Mouse (Mus musculus) ES-Bruce4 (cell line): ENCODE measurements around the gene Blvrb. TPM values are rescaled to one million over a fixed set of nuclear protein-coding genes. Genes with fewer than 3 reads are reported as not detected.

Source experiments
- H3K27ac ChIP-seq: 2 replicates; pipeline ENCODE4 v1.5.1; 2012; ENCODE audit warnings: low read length, inconsistent platforms; ENCODE audit not compliant: insufficient read depth
- H3K27me3 ChIP-seq: 2 replicates; pipeline ENCODE4 v1.6.1; 2012; ENCODE audit warnings: mild to moderate bottlenecking, low read length, inconsistent platforms; ENCODE audit not compliant: control insufficient read depth, poor library complexity, insufficient read depth, severe bottlenecking
- H3K36me3 ChIP-seq: 2 replicates; pipeline ENCODE4 v1.6.1; 2012; ENCODE audit warnings: inconsistent platforms, mild to moderate bottlenecking, low read length, moderate library complexity; ENCODE audit not compliant: control insufficient read depth, poor library complexity, insufficient read depth, severe bottlenecking
- H3K4me1 ChIP-seq: one replicate; pipeline ENCODE4 v1.8.1; 2011; ENCODE audit warnings: low read length; ENCODE audit not compliant: control insufficient read depth, insufficient read depth
- H3K4me3 ChIP-seq: 2 replicates; pipeline ENCODE4 v1.5.1; 2011; ENCODE audit warnings: low read depth, mild to moderate bottlenecking, low read length
- H3K9ac ChIP-seq: 2 replicates; pipeline ENCODE4 v1.6.1; 2012; ENCODE audit warnings: low read depth, mild to moderate bottlenecking, inconsistent platforms; ENCODE audit not compliant: poor library complexity, severe bottlenecking
- H3K9me3 ChIP-seq: replicated peaks from 2 replicates; pipeline ENCODE4 v1.6.1; 2012; ENCODE audit warnings: mild to moderate bottlenecking, low read length, inconsistent platforms; ENCODE audit not compliant: control insufficient read depth, poor library complexity, insufficient read depth, severe bottlenecking
- CTCF ChIP-seq: IDR thresholded peaks from one replicate; pipeline ENCODE4 v1.8.1; 2011; ENCODE audit warnings: low read depth, low read length
- EP300 ChIP-seq: IDR thresholded peaks from 2 replicates; pipeline ENCODE4 v1.6.1; 2011; ENCODE audit warnings: low read depth, low read length; ENCODE audit not compliant: insufficient read depth
- POLR2A ChIP-seq: IDR thresholded peaks from one replicate; pipeline ENCODE4 v1.8.1; 2011; ENCODE audit warnings: low read length; ENCODE audit not compliant: insufficient read depth
- polyA plus RNA-seq: library from polyadenylated mRNA; stranded (reverse); fragments of >200 nt; gene quantifications from 2 replicates; pipeline ENCODE4 v1.2.4, GENCODE M21; 2011; ENCODE audit warnings: low read depth; ENCODE audit not compliant: missing spikeins, insufficient read depth, insufficient read length

The Blvrb gene
- polyA plus RNA-seq, 1 experiment, result 44.3 TPM

GRCm38 (mm10) chr7:27429135-27429534 is 18.6 kb upstream of the Blvrb start:
- Histone ChIP-seq H3K36me3 (no peaks in the 10 kb centered on the region), H3K27ac (no peak overlapping the region), H3K9ac (no peak overlapping the region), H3K4me3 (no peak overlapping the region), H3K9me3 (peaks cover 6% of the 10 kb centered on the region), H3K27me3 (no peaks in the 10 kb centered on the region), H3K4me1 (peaks cover 2% of the 10 kb centered on the region)
- TF ChIP-seq POLR2A (no peak), EP300 (no peak), CTCF (no peak)

DNA sequence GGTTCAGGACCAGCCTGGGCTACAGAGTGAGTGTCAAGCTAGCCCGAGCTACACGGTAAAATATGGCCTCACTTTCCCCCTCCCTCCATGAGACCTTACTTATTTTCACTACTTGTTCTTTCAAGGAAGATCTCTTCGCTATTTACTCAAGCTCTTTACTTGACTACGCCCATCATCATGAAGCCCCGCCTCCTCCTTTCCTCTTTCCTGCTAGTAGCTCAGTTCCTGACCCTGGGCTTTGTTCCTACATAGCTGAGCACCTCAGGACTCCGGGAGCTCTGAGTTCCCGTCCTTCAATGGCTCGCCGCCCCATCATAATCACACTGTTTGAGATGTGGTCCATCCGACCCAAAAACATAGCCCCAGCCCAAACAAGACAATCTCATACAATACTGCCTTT is 14.4 kb upstream of the Blvrb start:
- Histone ChIP-seq H3K4me3 (peak overlapping the region; percentile 78), H3K27me3 (no peaks in the 10 kb centered on the region), H3K27ac (peak overlapping the region; percentile 50), H3K36me3 (no peaks in the 10 kb centered on the region), H3K9me3 (peaks cover 6% of the 10 kb centered on the region), H3K4me1 (peaks cover 2% of the 10 kb centered on the region), H3K9ac (no peak overlapping the region)
- TF ChIP-seq POLR2A (no peak), CTCF (no peak)

GRCm38 (mm10) chr7:27433794-27434193 is 14.0 kb upstream of the Blvrb start:
- peak overlapping the region; percentile 78 for H3K4me3 ChIP-seq
- peak overlapping the region; percentile 20; the same call in 1 of the 2 replicates for H3K9ac ChIP-seq
- TF ChIP-seq POLR2A (no peak), EP300 (no peak), CTCF (no peak)

GRCm38 (mm10) chr7:27437544-27437943 is 10.2 kb upstream of the Blvrb start:
- Histone ChIP-seq H3K36me3 (no peaks in the 10 kb centered on the region), H3K9me3 (no peaks in the 10 kb centered on the region), H3K27me3 (no peaks in the 10 kb centered on the region), H3K27ac (no peak overlapping the region), H3K4me3 (no peak overlapping the region), H3K9ac (no peak overlapping the region), H3K4me1 (no peaks in the 10 kb centered on the region)
- no peak for TF ChIP-seq EP300
- peak; percentile 83 for TF ChIP-seq CTCF
- TF ChIP-seq POLR2A, result no peak

More at GRCm38 (mm10) chr7:27433794-27434193, 14.0 kb upstream of the Blvrb start:
- Histone ChIP-seq H3K27ac (peak overlapping the region; percentile 60), H3K27me3 (no peaks in the 10 kb centered on the region), H3K4me1 (peaks cover 2% of the 10 kb centered on the region), H3K36me3 (no peaks in the 10 kb centered on the region), H3K9me3 (peaks cover 6% of the 10 kb centered on the region)

- Histone ChIP-seq H3K27me3 (no peaks in the 10 kb centered on the region), H3K36me3 (no peaks in the 10 kb centered on the region), H3K9ac (no peak overlapping the region), H3K4me1 (no peaks in the 10 kb centered on the region), H3K4me3 (no peak overlapping the region), H3K27ac (no peak overlapping the region), H3K9me3 (no peaks in the 10 kb centered on the region)
- TF ChIP-seq EP300 (no peak), CTCF (peak; percentile 19), POLR2A (no peak)
Observed at GRCm38 (mm10) chr7:27440014-27440413, 7.8 kb upstream of the Blvrb start.

GRCm38 (mm10) chr7:27446051-27446450 is 1.7 kb upstream of the Blvrb start:
- Histone ChIP-seq H3K4me1 (no peaks in the 10 kb centered on the region), H3K9me3 (no peaks in the 10 kb centered on the region), H3K27ac (no peak overlapping the region), H3K9ac (peak overlapping the region; percentile 73), H3K27me3 (no peaks in the 10 kb centered on the region; the same call in 1 of the 2 replicates), H3K36me3 (no peaks in the 10 kb centered on the region), H3K4me3 (peak overlapping the region; percentile 82)
- TF ChIP-seq POLR2A (no peak), EP300 (no peak), CTCF (no peak)
